ENCODE assay signal across 8 mouse cellular contexts in the genomic region with DNA sequence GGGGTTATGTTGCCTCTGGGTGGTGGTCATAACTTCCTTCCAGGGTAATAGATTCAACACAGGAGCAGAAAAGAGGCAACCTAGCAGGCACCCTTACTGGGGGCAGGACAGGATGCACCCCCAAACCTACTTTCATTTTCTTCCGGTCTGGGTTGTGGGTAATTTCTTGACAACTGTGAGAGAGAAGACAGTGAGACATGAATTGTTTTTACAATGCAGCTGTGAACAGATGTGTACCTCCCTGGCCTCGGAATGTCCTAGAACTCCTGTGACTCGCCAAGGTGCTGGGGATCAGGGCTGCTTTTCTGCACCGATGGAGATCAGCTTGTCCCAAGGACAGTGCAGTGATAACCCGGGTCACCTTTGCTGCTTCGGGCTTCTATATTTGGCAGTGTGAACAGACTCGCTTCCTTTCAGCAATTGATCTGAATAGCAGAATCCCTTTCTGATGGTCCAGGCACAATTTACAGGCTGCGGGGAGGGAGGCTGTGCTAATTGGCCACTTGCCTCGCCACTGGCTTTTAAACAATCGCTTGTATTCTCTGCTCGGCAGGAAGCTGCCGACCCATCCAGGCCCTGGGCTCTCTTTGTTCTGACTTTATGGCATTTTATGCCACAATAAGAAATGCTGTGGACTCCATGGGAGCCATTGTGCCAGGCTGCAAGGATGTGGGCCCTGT.
A peak's percentile ranks its signal among the peaks of the same experiment; 100 is the strongest.
DNase-seq lines count a peak whose midpoint lies in the region; ATAC-seq and TF ChIP-seq lines count a peak whose summit lies in the region.

No protein-coding gene starts in this region.

- TF ChIP-seq CTCF in olfactory bulb, adult 2 months (IDR thresholded peaks at IDR 0.05; ENCODE audit: insufficient read depth, low read depth, low read length): no peak

- H3K9ac ChIP-seq in liver, embryonic 12.5 days: 0 out of 2 replicates have a peak overlapping the region, but pooled peaks have one; percentile 45

- 11% methylated on average over 12 of the region's 12 CpGs for WGBS in heart, embryonic 10.5 days
- WGBS in liver, embryonic 12.5 days (ENCODE audit: insufficient replicate concordance): 42% methylated on average over 12 of the region's 12 CpGs
- 8% methylated on average over 12 of the region's 12 CpGs for WGBS in olfactory bulb, adult 2 months

- H3K36me3 ChIP-seq in heart, embryonic 10.5 days: 0 out of 2 replicates have a peak, but pooled peaks cover 3% of the 10 kb centered on the region
- no peaks in the 10 kb centered on the region for H3K36me3 ChIP-seq in liver, embryonic 12.5 days

- no peaks in the 10 kb centered on the region for H3K9me3 ChIP-seq in heart, embryonic 10.5 days
- H3K9me3 ChIP-seq in liver, embryonic 12.5 days (replicated peaks): no peaks in the 10 kb centered on the region

- peak overlapping the region; percentile 74 for H3K4me3 ChIP-seq in heart, embryonic 10.5 days
- H3K4me3 ChIP-seq in liver, embryonic 12.5 days: no peak overlapping the region
- H3K4me3 ChIP-seq in olfactory bulb, adult 2 months (ENCODE audit: insufficient read depth, low read depth, low read length): peak overlapping the region; percentile 26

- peak; percentile 57 for DNase-seq in adrenal gland, adult 2 months
- no peak for DNase-seq in adrenal gland, postnatal 4 days (ENCODE audit: low spot score in 2 of 2)
- DNase-seq in adrenal gland, postnatal 36 days: peak; percentile 33 to 46
- DNase-seq in heart, embryonic 10.5 days (ENCODE audit: low spot score): no peak
- DNase-seq in kidney, adult 18-20 months: peak; percentile 53
- no peak for DNase-seq in cerebellum, postnatal 4 days (ENCODE audit: low spot score in 2 of 2)

- peaks cover 6% of the 10 kb centered on the region; the same call in 1 of the 2 replicates for H3K27me3 ChIP-seq in heart, embryonic 10.5 days (ENCODE audit: insufficient read depth, poor library complexity, severe bottlenecking)
- peaks cover 52% of the 10 kb centered on the region for H3K27me3 ChIP-seq in liver, embryonic 12.5 days (replicated peaks)

- H3K4me1 ChIP-seq in heart, embryonic 10.5 days: peaks cover 73% of the 10 kb centered on the region
- peaks cover 72% of the 10 kb centered on the region for H3K4me1 ChIP-seq in liver, embryonic 12.5 days
- peaks cover 37% of the 10 kb centered on the region for H3K4me1 ChIP-seq in olfactory bulb, adult 2 months (ENCODE audit: control insufficient read depth, insufficient read depth, low read length)

- no peak for ATAC-seq in liver, embryonic 12.5 days

- peak overlapping the region; percentile 91 for H3K4me2 ChIP-seq in liver, embryonic 12.5 days

- H3K27ac ChIP-seq in heart, embryonic 10.5 days: peak overlapping the region; percentile 92
- peak overlapping the region; percentile 96; the same call in 1 of the 2 replicates for H3K27ac ChIP-seq in liver, embryonic 12.5 days
- peak overlapping the region; percentile 57 for H3K27ac ChIP-seq in olfactory bulb, adult 2 months (ENCODE audit: insufficient read depth, low read depth, low read length)

- TF ChIP-seq POLR2A in olfactory bulb, adult 2 months (IDR thresholded peaks at IDR 0.05; ENCODE audit: insufficient read depth, low read depth, low read length): no peak

Comparison
In these comparisons a context has a peak if more than half of its experiments do, and no peak if none do; other contexts are left out.
1. DNase-seq: peak in adrenal gland, adult 2 months (single experiment), adrenal gland, postnatal 36 days (2 of 2) and kidney, adult 18-20 months (single experiment); none in adrenal gland, postnatal 4 days (0 of 2), heart, embryonic 10.5 days (single experiment) and cerebellum, postnatal 4 days (0 of 2).
2. Peak in every context shown above with its lines, with median percentiles within 50 percentile points of each other: H3K27ac ChIP-seq.